In the genomic region with DNA sequence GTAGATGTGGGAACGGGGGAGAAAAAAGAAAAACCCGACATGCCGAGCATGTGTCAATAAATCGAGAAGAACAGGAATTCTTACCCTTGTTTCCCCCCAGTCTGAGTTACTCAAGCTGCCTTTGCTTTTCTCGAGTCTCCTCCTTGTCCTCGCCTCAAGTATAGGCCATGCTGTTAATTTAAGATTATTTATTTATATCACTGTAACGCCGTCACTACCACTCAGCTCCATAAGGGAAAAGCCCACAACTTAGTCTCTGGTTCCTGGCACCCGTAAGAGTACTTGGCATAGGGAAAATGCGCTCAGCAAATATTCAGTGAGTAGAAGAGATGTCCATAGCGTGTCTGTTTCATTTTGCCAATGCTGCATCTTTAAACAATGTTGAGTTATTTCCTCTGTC, we compare ENCODE assay signal across 18 mouse cellular contexts. TPM values are rescaled to one million over a fixed set of nuclear protein-coding genes. Genes with fewer than 3 reads are reported as not detected.
DNase-seq lines count a peak whose midpoint lies in the region; TF ChIP-seq lines count a peak whose summit lies in the region.
"Had no signal": no experiment of that assay in that cellular context is flagged by ENCODE, and none has a peak within 500 bp of the region (broad histone marks: within the 10 kb centered on the region; RNA-seq: fewer than 3 reads in every experiment).

No protein-coding gene starts in this region.

- peak overlapping the region; percentile 2; the same call in 1 of the 2 replicates for H3K4me3 ChIP-seq in layer of hippocampus, adult 2 months
- H3K4me3 ChIP-seq: embryonic facial prominence, embryonic 15.5 days; heart, adult 2 months; hindbrain, embryonic 13.5 days; midbrain, embryonic 10.5 days had no signal

- peak overlapping the region; percentile 70 for H3K27ac ChIP-seq in layer of hippocampus, adult 2 months
- H3K27ac ChIP-seq: embryonic facial prominence, embryonic 15.5 days; heart, adult 2 months; hindbrain, embryonic 13.5 days; midbrain, embryonic 10.5 days had no signal

- peak; percentile 24 to 39 for DNase-seq in cerebellum, postnatal 10 days
- no peak for DNase-seq in cerebellum, postnatal 25 days
- peak in 1 of 2 experiments; percentile 26 for DNase-seq in layer of hippocampus, adult 2 months (ENCODE audit: low spot score in 2 of 2)
- DNase-seq in layer of hippocampus, adult 9-10 months (ENCODE audit: low spot score), result no peak
- DNase-seq in right cerebral cortex, adult 2 months (ENCODE audit: low spot score in 2 of 2), result peak; percentile 23 to 30
- no peak for DNase-seq in right cerebral cortex, postnatal 4 days
- no peak for DNase-seq in adipocyte (ENCODE audit: low spot score)
- DNase-seq in kidney, adult 9 months, result no peak
- DNase-seq: adrenal gland, postnatal 10 days; gastrocnemius, postnatal 25 days; heart, adult 2 months; kidney, adult 11 months; kidney, postnatal 4 days; thymus, postnatal 25 days had no signal

- peak; percentile 18; the same call in 1 of the 2 replicates for TF ChIP-seq CTCF in layer of hippocampus, adult 2 months (conservative IDR thresholded peaks at IDR 0.05)

RNA-seq across cellular contexts. Expression of a gene that starts 11.7 kb away (rescaled TPM):
- 100 to 1,000 TPM in 1 of 2 experiments, 10 to 100 TPM in 1; 97.3 to 101 TPM for total RNA-seq in layer of hippocampus, adult 2 months (2021)
- total RNA-seq: common myeloid progenitor, adult 5-6 weeks had no signal

Comparison
In these comparisons a context has a peak if more than half of its experiments do, and no peak if none do; other contexts are left out.
1. DNase-seq: peak in cerebellum, postnatal 10 days (2 of 2) and right cerebral cortex, adult 2 months (2 of 2); none in cerebellum, postnatal 25 days (0 of 2), layer of hippocampus, adult 9-10 months (single experiment), right cerebral cortex, postnatal 4 days (single experiment), adipocyte (single experiment) and kidney, adult 9 months (single experiment).